In genomic region chr1:91397927-91398259, GRCm38 (mm10) we compare ENCODE assay signal across 9 mouse cellular contexts. TPM values are rescaled to one million over a fixed set of nuclear protein-coding genes. Genes with fewer than 3 reads are reported as not detected.
DNase-seq lines count a peak whose midpoint lies in the region; ATAC-seq lines count a peak whose summit lies in the region.
"Had no signal": no experiment of that assay in that cellular context is flagged by ENCODE, and none has a peak within 500 bp of the region (broad histone marks: within the 10 kb centered on the region; RNA-seq: fewer than 3 reads in every experiment).

No protein-coding gene starts in this region.

- H3K9me3 ChIP-seq in kidney, embryonic 15.5 days (replicated peaks) = no peaks in the 10 kb centered on the region
- no peaks in the 10 kb centered on the region for H3K9me3 ChIP-seq in heart, embryonic 15.5 days (replicated peaks)
- no peaks in the 10 kb centered on the region for H3K9me3 ChIP-seq in liver, embryonic 12.5 days (replicated peaks)
- no peaks in the 10 kb centered on the region for H3K9me3 ChIP-seq in stomach, embryonic 16.5 days (replicated peaks; ENCODE audit: control insufficient read depth, low read length)

- DNase-seq in kidney, postnatal 10 days = no peak
- DNase-seq in adipocyte (ENCODE audit: low spot score) = peak; percentile 36
- DNase-seq in gastrocnemius, adult 18-20 months (ENCODE audit: low spot score) = no peak
- DNase-seq in thymus, postnatal 0 days (ENCODE audit: low spot score) = no peak

- peak overlapping the region; percentile 95 for H3K9ac ChIP-seq in kidney, embryonic 15.5 days
- H3K9ac ChIP-seq in heart, embryonic 15.5 days = peak overlapping the region; percentile 88
- peak overlapping the region; percentile 96 for H3K9ac ChIP-seq in liver, embryonic 12.5 days
- peak overlapping the region; percentile 88 for H3K9ac ChIP-seq in stomach, embryonic 16.5 days (ENCODE audit: low read length)

- ATAC-seq in kidney, embryonic 15.5 days (replicated peaks; ENCODE audit: low FRiP score) = no peak
- ATAC-seq in heart, embryonic 15.5 days (replicated peaks; ENCODE audit: insufficient number of reproducible peaks, insufficient read depth, low FRiP score, low read depth) = no peak
- ATAC-seq in liver, embryonic 12.5 days = peak; percentile 1; the same call in 1 of the 2 replicates
- no peak for ATAC-seq in stomach, embryonic 16.5 days (ENCODE audit: insufficient read depth, low FRiP score)

- peaks cover 20% of the 10 kb centered on the region for H3K4me1 ChIP-seq in kidney, embryonic 15.5 days
- H3K4me1 ChIP-seq in heart, embryonic 15.5 days (replicated peaks) = peaks cover 18% of the 10 kb centered on the region
- H3K4me1 ChIP-seq in liver, embryonic 12.5 days = peaks cover 33% of the 10 kb centered on the region
- H3K4me1 ChIP-seq in stomach, embryonic 16.5 days (ENCODE audit: control insufficient read depth, insufficient read depth, low read length) = peaks cover 15% of the 10 kb centered on the region

- H3K27me3 ChIP-seq in kidney, embryonic 15.5 days = no peaks in the 10 kb centered on the region
- no peaks in the 10 kb centered on the region for H3K27me3 ChIP-seq in heart, embryonic 15.5 days
- H3K27me3 ChIP-seq in liver, embryonic 12.5 days (replicated peaks) = 0 out of 2 replicates have a peak, but pooled peaks cover 13% of the 10 kb centered on the region
- H3K27me3 ChIP-seq in stomach, embryonic 16.5 days (ENCODE audit: control insufficient read depth, insufficient read depth, low read length) = no peaks in the 10 kb centered on the region

- peak overlapping the region; percentile 87 for H3K27ac ChIP-seq in kidney, embryonic 15.5 days
- H3K27ac ChIP-seq in heart, embryonic 15.5 days = peak overlapping the region; percentile 83
- H3K27ac ChIP-seq in liver, embryonic 12.5 days = peak overlapping the region; percentile 89
- H3K27ac ChIP-seq in stomach, embryonic 16.5 days (ENCODE audit: low read length) = peak overlapping the region; percentile 68; the same call in 1 of the 2 replicates

- H3K36me3 ChIP-seq in kidney, embryonic 15.5 days = peaks cover 23% of the 10 kb centered on the region
- peaks cover 16% of the 10 kb centered on the region; the same call in 1 of the 2 replicates for H3K36me3 ChIP-seq in heart, embryonic 15.5 days
- peaks cover 38% of the 10 kb centered on the region for H3K36me3 ChIP-seq in liver, embryonic 12.5 days
- H3K36me3 ChIP-seq in stomach, embryonic 16.5 days (ENCODE audit: control insufficient read depth, insufficient read depth, low read length) = no peaks in the 10 kb centered on the region

- peak overlapping the region; percentile 88 for H3K4me2 ChIP-seq in kidney, embryonic 15.5 days
- H3K4me2 ChIP-seq in heart, embryonic 15.5 days = peak overlapping the region; percentile 77
- peak overlapping the region; percentile 88 for H3K4me2 ChIP-seq in liver, embryonic 12.5 days
- peak overlapping the region; percentile 67 for H3K4me2 ChIP-seq in stomach, embryonic 16.5 days (ENCODE audit: low read depth, low read length)

- peak overlapping the region; percentile 95 for H3K4me3 ChIP-seq in kidney, embryonic 15.5 days (replicated peaks)
- H3K4me3 ChIP-seq in heart, embryonic 15.5 days = peak overlapping the region; percentile 83
- peak overlapping the region; percentile 92 for H3K4me3 ChIP-seq in liver, embryonic 12.5 days
- H3K4me3 ChIP-seq in stomach, embryonic 16.5 days (replicated peaks; ENCODE audit: low read length) = peak overlapping the region; percentile 69

- WGBS in kidney, embryonic 15.5 days = under 1% methylated on average over 12 of the region's 12 CpGs
- under 1% methylated on average over 12 of the region's 12 CpGs for WGBS in heart, embryonic 15.5 days
- 1% methylated on average over 12 of the region's 12 CpGs for WGBS in liver, embryonic 12.5 days (ENCODE audit: insufficient replicate concordance)
- under 1% methylated on average over 12 of the region's 12 CpGs for WGBS in stomach, embryonic 16.5 days

RNA-seq across cellular contexts. Expression of gene Ilkap, which starts 0.7 kb away (rescaled TPM):
- 132 and 141 TPM in 2 replicates for polyA plus RNA-seq in kidney, embryonic 15.5 days (2015; fragmentation: Nextera tagmentation; extraction: Ambion mirVana)
- polyA plus RNA-seq in heart, embryonic 15.5 days (2015; fragmentation: Nextera tagmentation; extraction: Ambion mirVana) = 96.7 and 110 TPM in 2 replicates
- polyA plus RNA-seq in liver, embryonic 12.5 days (2016; fragmentation: Nextera tagmentation; extraction: Ambion mirVana) = 107 TPM in 2 replicates
- polyA plus RNA-seq in stomach, embryonic 16.5 days (2015; fragmentation: Nextera tagmentation; extraction: Ambion mirVana) = 113 and 115 TPM in 2 replicates
- 10 to 100 TPM; 35.4 to 40.1 TPM for total RNA-seq in gastrocnemius, adult 18-20 months (2021)
- polyA plus RNA-seq in thymus, postnatal 0 days (2015; fragmentation: Nextera tagmentation; extraction: Ambion mirVana) = 129 and 133 TPM in 2 replicates

RNA-seq across cellular contexts. Expression of gene Hes6, which starts 15.9 kb away (rescaled TPM):
- 67.4 and 70.0 TPM in 2 replicates for polyA plus RNA-seq in kidney, embryonic 15.5 days (2015; fragmentation: Nextera tagmentation; extraction: Ambion mirVana)
- polyA plus RNA-seq in heart, embryonic 15.5 days (2015; fragmentation: Nextera tagmentation; extraction: Ambion mirVana) = 72.4 and 128 TPM in 2 replicates
- polyA plus RNA-seq in liver, embryonic 12.5 days (2016; fragmentation: Nextera tagmentation; extraction: Ambion mirVana) = 31.9 and 32.4 TPM in 2 replicates
- 58.6 and 67.2 TPM in 2 replicates for polyA plus RNA-seq in stomach, embryonic 16.5 days (2015; fragmentation: Nextera tagmentation; extraction: Ambion mirVana)
- 1 to 10 TPM; 6.0 to 6.4 TPM for total RNA-seq in gastrocnemius, adult 18-20 months (2021)
- 216 and 236 TPM in 2 replicates for polyA plus RNA-seq in thymus, postnatal 0 days (2015; fragmentation: Nextera tagmentation; extraction: Ambion mirVana)

RNA-seq across cellular contexts. Expression of gene Erfe, which starts 31.7 kb away (rescaled TPM):
- 1.9 and 2.0 TPM in 2 replicates for polyA plus RNA-seq in kidney, embryonic 15.5 days (2015; fragmentation: Nextera tagmentation; extraction: Ambion mirVana)
- 0.78 and 1.5 TPM in 2 replicates for polyA plus RNA-seq in heart, embryonic 15.5 days (2015; fragmentation: Nextera tagmentation; extraction: Ambion mirVana)
- polyA plus RNA-seq in liver, embryonic 12.5 days (2016; fragmentation: Nextera tagmentation; extraction: Ambion mirVana) = 6.4 and 7.8 TPM in 2 replicates
- polyA plus RNA-seq in stomach, embryonic 16.5 days (2015; fragmentation: Nextera tagmentation; extraction: Ambion mirVana) = 2.1 and 3.6 TPM in 2 replicates
- 1 to 10 TPM; 1.2 to 1.6 TPM for total RNA-seq in gastrocnemius, adult 18-20 months (2021)
- polyA plus RNA-seq in thymus, postnatal 0 days (2015; fragmentation: Nextera tagmentation; extraction: Ambion mirVana) = 1.1 and 1.3 TPM in 2 replicates
- total RNA-seq: neutrophil, adult 5-6 weeks had no signal

RNA-seq across cellular contexts. Expression of gene Klhl30, which starts 47.1 kb away (rescaled TPM):
- polyA plus RNA-seq in kidney, embryonic 15.5 days (2015; fragmentation: Nextera tagmentation; extraction: Ambion mirVana) = 0.53 and 0.73 TPM in 2 replicates
- polyA plus RNA-seq in heart, embryonic 15.5 days (2015; fragmentation: Nextera tagmentation; extraction: Ambion mirVana) = 47.7 and 50.5 TPM in 2 replicates
- polyA plus RNA-seq in liver, embryonic 12.5 days (2016; fragmentation: Nextera tagmentation; extraction: Ambion mirVana) = 0.11 TPM in 1 of 2 replicates, not detected in the other
- 0.37 and 2.6 TPM in 2 replicates for polyA plus RNA-seq in stomach, embryonic 16.5 days (2015; fragmentation: Nextera tagmentation; extraction: Ambion mirVana)
- total RNA-seq in gastrocnemius, adult 18-20 months (2021) = 10 to 100 TPM; 72.6 to 80.4 TPM
- 0.27 and 0.55 TPM in 2 replicates for polyA plus RNA-seq in thymus, postnatal 0 days (2015; fragmentation: Nextera tagmentation; extraction: Ambion mirVana)
- total RNA-seq: neutrophil, adult 5-6 weeks had no signal
